Mouse (Mus musculus): ENCODE results near the gene Zfp773. TPM values are rescaled to one million over a fixed set of nuclear protein-coding genes. Genes with fewer than 3 reads are reported as not detected.

Zfp773 gene
- polyA plus RNA-seq, 1 experiment from 2014 or later: 2.7 TPM

- Histone ChIP-seq H3K4me1 (ENCODE audit: insufficient read depth, low read length) (peaks cover 7% of the 10 kb centered on the region), H3K36me3 (ENCODE audit: insufficient read depth, low read length) (peaks cover 31% of the 10 kb centered on the region), H3K27ac (ENCODE audit: low read length) (no peak overlapping the region), H3K9me3 (ENCODE audit: low read length) (no peaks in the 10 kb centered on the region), H3K27me3 (ENCODE audit: insufficient read depth, low read length) (no peaks in the 10 kb centered on the region), H3K9ac (replicated peaks; ENCODE audit: low read length) (no peak overlapping the region), H3K4me2 (replicated peaks; ENCODE audit: low read depth, low read length) (no peak overlapping the region), H3K4me3 (ENCODE audit: low read length) (no peak overlapping the region)
- ATAC-seq (ENCODE audit: low FRiP score, low TSS enrichment): no peak
- 84% methylated on average over 2 of the region's 2 CpGs for WGBS
Measured at GRCm38 (mm10) chr7:7118441-7118840, 18.1 kb downstream of the Zfp773 start.

DNA sequence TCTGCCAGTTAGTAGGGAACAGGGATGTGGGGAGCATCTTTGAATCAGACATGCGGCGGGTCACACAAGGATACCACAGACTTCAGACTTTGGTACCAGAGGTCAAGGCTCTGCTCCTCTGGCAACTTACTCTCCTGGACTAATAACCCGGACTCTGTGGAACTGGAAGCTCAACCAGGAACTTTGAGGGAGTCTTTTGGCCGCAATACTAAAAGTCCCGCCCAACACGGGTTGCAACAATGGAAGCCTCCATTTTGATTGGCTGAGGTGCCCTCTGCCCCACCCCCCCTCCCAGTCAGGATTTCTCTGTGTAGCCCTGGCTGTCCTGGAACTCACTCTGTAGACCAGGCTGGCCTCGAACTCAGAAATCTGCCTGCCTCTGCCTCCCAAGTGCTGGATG, 28.1 kb downstream of the Zfp773 start:
- ATAC-seq (ENCODE audit: low FRiP score, low TSS enrichment): no peak
- Histone ChIP-seq H3K36me3 (ENCODE audit: insufficient read depth, low read length) (no peaks in the 10 kb centered on the region), H3K9ac (replicated peaks; ENCODE audit: low read length) (no peak overlapping the region), H3K4me3 (ENCODE audit: low read length) (no peak overlapping the region), H3K27ac (ENCODE audit: low read length) (no peak overlapping the region), H3K4me2 (replicated peaks; ENCODE audit: low read depth, low read length) (no peak overlapping the region), H3K9me3 (ENCODE audit: low read length) (no peaks in the 10 kb centered on the region), H3K27me3 (ENCODE audit: insufficient read depth, low read length) (no peaks in the 10 kb centered on the region), H3K4me1 (ENCODE audit: insufficient read depth, low read length) (no peaks in the 10 kb centered on the region)
- 97% methylated on average over 7 of the region's 7 CpGs for WGBS

Other genes with a start within 250 kb of the Zfp773 start
- gene Aurkc, start 141.5 kb downstream of the Zfp773 start, polyA plus RNA-seq (2015; fragmentation: Nextera tagmentation; extraction: Ambion mirVana): not detected in 2 replicates
- 14.3 and 16.2 TPM in 2 replicates for gene Zfp954, start 15.3 kb downstream of the Zfp773 start, polyA plus RNA-seq (2015; fragmentation: Nextera tagmentation; extraction: Ambion mirVana)
- 2.3 and 3.0 TPM in 2 replicates for gene Zfp418, start 34.6 kb upstream of the Zfp773 start, polyA plus RNA-seq (2015; fragmentation: Nextera tagmentation; extraction: Ambion mirVana)
- gene Zfp772, start 73.2 kb upstream of the Zfp773 start, polyA plus RNA-seq (2015; fragmentation: Nextera tagmentation; extraction: Ambion mirVana): 8.5 and 8.8 TPM in 2 replicates
- gene Vmn2r29, start 110.6 kb upstream of the Zfp773 start, polyA plus RNA-seq (2015; fragmentation: Nextera tagmentation; extraction: Ambion mirVana): 0.37 and 0.84 TPM in 2 replicates
- 2.7 and 4.2 TPM in 2 replicates for gene Gm45844, start 141.5 kb upstream of the Zfp773 start, polyA plus RNA-seq (2015; fragmentation: Nextera tagmentation; extraction: Ambion mirVana)
- gene Clcn4, start 164.1 kb upstream of the Zfp773 start, polyA plus RNA-seq (2015; fragmentation: Nextera tagmentation; extraction: Ambion mirVana): 54.2 and 55.0 TPM in 2 replicates
- not detected in 2 replicates for gene Vmn2r30, start 200.9 kb upstream of the Zfp773 start, polyA plus RNA-seq (2015; fragmentation: Nextera tagmentation; extraction: Ambion mirVana)
- gene Gm45783, start 237.8 kb upstream of the Zfp773 start, polyA plus RNA-seq (2015; fragmentation: Nextera tagmentation; extraction: Ambion mirVana): 0.53 TPM in 1 of 2 replicates, not detected in the other

Data from kidney, embryonic 16.5 days (tissue).